Mouse (Mus musculus): Measurements from ENCODE around the gene Amt. TPM values are rescaled to one million over a fixed set of nuclear protein-coding genes. Genes with fewer than 3 reads are reported as not detected.

Amt gene
- polyA plus RNA-seq, 1 experiment from 2014 or later, result 17.4 TPM

GRCm38 (mm10) chr9:108341139-108341475 is 44.5 kb downstream of the Amt start:
- peak overlapping the region; percentile 78; the same call in 1 of the 2 replicates for H3K4me2 ChIP-seq (replicated peaks)
- peaks cover 19% of the 10 kb centered on the region for H3K4me1 ChIP-seq
- H3K4me3 ChIP-seq, result no peak overlapping the region

GRCm38 (mm10) chr9:108341801-108342200 is 45.1 kb downstream of the Amt start:
- no peak for ATAC-seq (ENCODE audit: insufficient number of reproducible peaks, insufficient read depth, low FRiP score, low TSS enrichment)
- no peak overlapping the region; the same call in 1 of the 2 replicates for H3K27ac ChIP-seq
- H3K9ac ChIP-seq, result no peak overlapping the region
- H3K4me2 ChIP-seq (replicated peaks), result no peak overlapping the region
- no peak overlapping the region for H3K4me3 ChIP-seq
- peaks cover 21% of the 10 kb centered on the region for H3K4me1 ChIP-seq
- H3K36me3 ChIP-seq, result peaks cover 4% of the 10 kb centered on the region; the same call in 1 of the 2 replicates
- no peaks in the 10 kb centered on the region for H3K27me3 ChIP-seq
- H3K9me3 ChIP-seq, result no peaks in the 10 kb centered on the region

More at GRCm38 (mm10) chr9:108341139-108341475, 44.5 kb downstream of the Amt start:
- 91% methylated on average over 5 of the region's 5 CpGs for WGBS
- H3K9ac ChIP-seq, result no peak overlapping the region
- no peak for ATAC-seq (ENCODE audit: insufficient number of reproducible peaks, insufficient read depth, low FRiP score, low TSS enrichment)
- no peaks in the 10 kb centered on the region for H3K27me3 ChIP-seq
- H3K27ac ChIP-seq, result no peak overlapping the region
- H3K9me3 ChIP-seq, result no peaks in the 10 kb centered on the region
- H3K36me3 ChIP-seq, result peaks cover 6% of the 10 kb centered on the region; the same call in 1 of the 2 replicates

GRCm38 (mm10) chr9:108342301-108342831 is 45.7 kb downstream of the Amt start:
- WGBS, result 43% methylated on average over 5 of the region's 5 CpGs
- Histone ChIP-seq H3K9ac (no peak overlapping the region), H3K27ac (peak overlapping the region; percentile 24; the same call in 1 of the 2 replicates), H3K4me3 (no peak overlapping the region), H3K36me3 (peaks cover 4% of the 10 kb centered on the region; the same call in 1 of the 2 replicates), H3K27me3 (no peaks in the 10 kb centered on the region), H3K9me3 (no peaks in the 10 kb centered on the region), H3K4me2 (replicated peaks) (no peak overlapping the region), H3K4me1 (peaks cover 21% of the 10 kb centered on the region)
- no peak for ATAC-seq (ENCODE audit: insufficient number of reproducible peaks, insufficient read depth, low FRiP score, low TSS enrichment)

- no peak overlapping the region for H3K9ac ChIP-seq
- no peaks in the 10 kb centered on the region for H3K9me3 ChIP-seq
- 77% methylated on average over 3 of the region's 3 CpGs for WGBS
- ATAC-seq (ENCODE audit: insufficient number of reproducible peaks, insufficient read depth, low FRiP score, low TSS enrichment), result no peak
- no peak overlapping the region for H3K4me2 ChIP-seq (replicated peaks)
- no peak overlapping the region for H3K4me3 ChIP-seq
- no peaks in the 10 kb centered on the region for H3K27me3 ChIP-seq
- H3K27ac ChIP-seq, result no peak overlapping the region
- peaks cover 20% of the 10 kb centered on the region for H3K4me1 ChIP-seq
- no peaks in the 10 kb centered on the region for H3K36me3 ChIP-seq
These were observed 46.7 kb downstream of the Amt start for GRCm38 (mm10) chr9:108343331-108343730.

GRCm38 (mm10) chr9:108343835-108344234 is 47.2 kb downstream of the Amt start:
- Histone ChIP-seq H3K4me1 (peaks cover 22% of the 10 kb centered on the region), H3K9me3 (no peaks in the 10 kb centered on the region), H3K4me2 (replicated peaks) (no peak overlapping the region), H3K27ac (no peak overlapping the region), H3K27me3 (no peaks in the 10 kb centered on the region), H3K9ac (no peak overlapping the region), H3K4me3 (no peak overlapping the region), H3K36me3 (no peaks in the 10 kb centered on the region)
- no peak for ATAC-seq (ENCODE audit: insufficient number of reproducible peaks, insufficient read depth, low FRiP score, low TSS enrichment)
- WGBS, result 93% methylated on average over 1 of the region's 1 CpGs

- WGBS, result 82% methylated on average over 4 of the region's 4 CpGs
These were observed 47.8 kb downstream of the Amt start for GRCm38 (mm10) chr9:108344471-108344870.

GRCm38 (mm10) chr9:108347024-108347423 is 50.4 kb downstream of the Amt start:
- H3K4me1 ChIP-seq, result peaks cover 9% of the 10 kb centered on the region
- H3K4me2 ChIP-seq (replicated peaks), result peak overlapping the region; percentile 80
- peaks cover 20% of the 10 kb centered on the region for H3K36me3 ChIP-seq
- peak overlapping the region; percentile 81 for H3K4me3 ChIP-seq
- H3K27ac ChIP-seq, result peak overlapping the region; percentile 96
- WGBS, result 7% methylated on average over 11 of the region's 11 CpGs
- ATAC-seq (ENCODE audit: insufficient number of reproducible peaks, insufficient read depth, low FRiP score, low TSS enrichment), result no peak
- no peaks in the 10 kb centered on the region for H3K27me3 ChIP-seq
- H3K9ac ChIP-seq, result peak overlapping the region; percentile 80
- H3K9me3 ChIP-seq, result no peaks in the 10 kb centered on the region

More at GRCm38 (mm10) chr9:108344471-108344870, 47.8 kb downstream of the Amt start:
- Histone ChIP-seq H3K27ac (no peak overlapping the region), H3K4me3 (no peak overlapping the region), H3K36me3 (no peaks in the 10 kb centered on the region), H3K4me2 (replicated peaks) (no peak overlapping the region), H3K9me3 (no peaks in the 10 kb centered on the region), H3K4me1 (peaks cover 23% of the 10 kb centered on the region), H3K9ac (no peak overlapping the region), H3K27me3 (no peaks in the 10 kb centered on the region)
- no peak for ATAC-seq (ENCODE audit: insufficient number of reproducible peaks, insufficient read depth, low FRiP score, low TSS enrichment)

GRCm38 (mm10) chr9:108347540-108348289 is 51.1 kb downstream of the Amt start, which contains the start of gene Usp4:
Gene Usp4 (plus strand): TSS chr9:108347853.
- peaks cover 9% of the 10 kb centered on the region for H3K4me1 ChIP-seq
- H3K9me3 ChIP-seq, result no peaks in the 10 kb centered on the region
- no peaks in the 10 kb centered on the region for H3K27me3 ChIP-seq
- peak; percentile 93 for ATAC-seq (ENCODE audit: insufficient number of reproducible peaks, insufficient read depth, low FRiP score, low TSS enrichment)
- peak within 1 kb of the TSS; percentile 80 for H3K9ac ChIP-seq
- H3K36me3 ChIP-seq, result peaks cover 27% of the 10 kb centered on the region
- H3K4me2 ChIP-seq (replicated peaks), result peak within 1 kb of the TSS; percentile 80
- H3K27ac ChIP-seq, result peak within 1 kb of the TSS; percentile 96
- H3K4me3 ChIP-seq, result peak within 1 kb of the TSS; percentile 81
- 1% methylated on average over 75 of the region's 75 CpGs for WGBS

GRCm38 (mm10) chr9:108348290-108348680 is 51.6 kb downstream of the Amt start:
- H3K27ac ChIP-seq, result peak overlapping the region; percentile 96; the same call in 1 of the 2 replicates
- H3K36me3 ChIP-seq, result peaks cover 32% of the 10 kb centered on the region
- ATAC-seq (ENCODE audit: insufficient number of reproducible peaks, insufficient read depth, low FRiP score, low TSS enrichment), result no peak
- H3K27me3 ChIP-seq, result no peaks in the 10 kb centered on the region
- peak overlapping the region; percentile 80 for H3K9ac ChIP-seq
- WGBS, result 8% methylated on average over 14 of the region's 14 CpGs
- H3K9me3 ChIP-seq, result no peaks in the 10 kb centered on the region
- H3K4me3 ChIP-seq, result peak overlapping the region; percentile 81
- H3K4me1 ChIP-seq, result peaks cover 9% of the 10 kb centered on the region
- peak overlapping the region; percentile 80 for H3K4me2 ChIP-seq (replicated peaks)

- H3K4me2 ChIP-seq (replicated peaks), result no peak overlapping the region
- 90% methylated on average over 4 of the region's 4 CpGs for WGBS
- no peaks in the 10 kb centered on the region for H3K27me3 ChIP-seq
- no peak overlapping the region for H3K9ac ChIP-seq
- no peaks in the 10 kb centered on the region for H3K9me3 ChIP-seq
- ATAC-seq (ENCODE audit: insufficient number of reproducible peaks, insufficient read depth, low FRiP score, low TSS enrichment), result no peak
- H3K36me3 ChIP-seq, result peaks cover 47% of the 10 kb centered on the region
- no peak overlapping the region for H3K27ac ChIP-seq
- H3K4me3 ChIP-seq, result no peak overlapping the region
- H3K4me1 ChIP-seq, result peaks cover 9% of the 10 kb centered on the region
These were observed 53.1 kb downstream of the Amt start for GRCm38 (mm10) chr9:108349727-108350126.

Data from embryonic facial prominence, embryonic 12.5 days (tissue).